Mouse (Mus musculus): ENCODE measurements around the gene Cdrt4.

The Cdrt4 gene

DNA sequence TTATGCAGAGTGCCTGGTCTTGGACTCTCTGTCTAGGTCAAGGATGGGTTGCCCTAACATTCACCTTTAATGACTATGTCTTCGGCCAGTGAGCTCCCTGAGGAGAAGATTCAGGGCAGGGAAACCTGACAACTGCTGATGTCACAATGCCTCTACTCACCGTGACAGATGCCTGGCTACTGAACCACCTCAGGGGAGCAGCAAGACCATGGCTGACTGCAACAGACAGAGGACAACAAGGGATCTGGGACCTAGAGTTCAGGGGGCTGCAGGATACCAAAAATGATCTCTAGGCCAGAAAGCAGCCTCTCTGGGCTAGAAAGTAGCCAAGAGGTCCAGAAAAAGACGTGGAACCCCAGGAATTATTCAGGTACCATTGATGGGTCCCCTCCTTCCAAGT, at the start of gene Cdrt4:
Gene Cdrt4, plus strand, starts transcription at position 182 of the 400 bp plus-strand sequence.
- no peak for DNase-seq (ENCODE audit: low read depth)

- DNase-seq (ENCODE audit: low read depth) = peak; percentile 75
Observed at GRCm38 (mm10) chr11:62901699-62902323, 49.2 kb upstream of the Cdrt4 start.

DNA sequence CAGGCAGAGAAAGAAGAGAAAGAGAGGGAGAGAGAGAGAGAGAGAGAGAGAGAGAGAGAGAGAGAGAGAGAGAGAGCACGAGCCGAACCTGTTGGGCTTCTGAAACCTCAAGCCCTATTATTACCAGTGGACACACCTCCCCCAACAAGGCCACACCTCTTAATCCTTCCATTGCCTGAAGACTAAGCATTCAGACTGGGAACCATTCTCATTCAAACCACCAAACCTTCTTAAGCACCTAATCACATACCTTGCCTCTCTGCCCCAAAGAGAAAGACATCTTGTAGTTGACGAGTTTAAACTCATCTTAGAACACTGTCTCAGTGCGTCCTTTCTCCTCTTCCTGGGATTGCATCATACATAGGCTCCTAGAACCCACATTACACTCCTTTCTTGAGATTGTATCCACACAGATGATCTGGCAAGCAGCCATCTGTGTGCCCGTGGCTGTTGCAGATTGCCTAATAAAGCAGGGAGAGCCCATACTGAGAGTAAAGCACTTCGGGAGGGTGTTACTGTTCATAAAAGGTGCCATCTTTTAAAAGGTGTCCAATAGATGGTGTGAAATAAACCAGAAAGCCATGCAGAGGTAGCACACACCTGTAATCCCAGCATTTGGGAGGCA, 47.0 kb upstream of the Cdrt4 start:
- no peak for DNase-seq (ENCODE audit: low read depth)

DNA sequence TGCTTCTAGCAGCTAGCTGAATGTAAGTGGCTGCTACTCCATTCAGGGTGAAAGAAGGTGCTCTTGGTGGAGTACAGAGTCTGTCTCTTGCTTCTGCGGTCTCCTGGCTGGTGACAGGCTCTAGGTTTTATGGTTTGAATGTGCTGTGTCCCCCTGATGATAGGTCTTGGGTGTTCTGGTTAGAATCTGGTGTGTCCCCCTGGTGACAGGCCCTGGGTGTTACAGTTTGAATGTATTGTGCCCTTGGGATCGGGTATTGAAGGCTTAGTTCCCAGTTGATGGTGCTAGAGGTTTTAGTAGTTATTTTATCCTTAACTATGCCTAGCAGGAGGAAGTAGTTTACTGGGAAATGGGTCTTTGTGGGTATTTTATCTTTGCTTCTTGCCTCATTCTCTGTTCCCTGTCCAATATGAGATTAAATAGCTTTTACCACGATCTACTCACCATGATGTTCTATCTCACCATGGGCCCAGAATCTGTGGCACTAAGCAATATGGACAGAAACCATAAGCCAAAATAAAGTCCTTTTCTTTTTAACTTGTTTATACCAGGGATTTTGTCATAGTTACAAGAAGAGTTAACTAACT, 41.2 kb upstream of the Cdrt4 start:
- DNase-seq (ENCODE audit: low read depth) = no peak

- DNase-seq (ENCODE audit: low read depth) = peak; percentile 88
Observed at GRCm38 (mm10) chr11:62911362-62911761, 39.6 kb upstream of the Cdrt4 start.

- DNase-seq (ENCODE audit: low read depth) = no peak
Observed at GRCm38 (mm10) chr11:62913141-62913540, 37.9 kb upstream of the Cdrt4 start.

GRCm38 (mm10) chr11:62914532-62914931, 36.5 kb upstream of the Cdrt4 start:
- DNase-seq (ENCODE audit: low read depth) = no peak

DNA sequence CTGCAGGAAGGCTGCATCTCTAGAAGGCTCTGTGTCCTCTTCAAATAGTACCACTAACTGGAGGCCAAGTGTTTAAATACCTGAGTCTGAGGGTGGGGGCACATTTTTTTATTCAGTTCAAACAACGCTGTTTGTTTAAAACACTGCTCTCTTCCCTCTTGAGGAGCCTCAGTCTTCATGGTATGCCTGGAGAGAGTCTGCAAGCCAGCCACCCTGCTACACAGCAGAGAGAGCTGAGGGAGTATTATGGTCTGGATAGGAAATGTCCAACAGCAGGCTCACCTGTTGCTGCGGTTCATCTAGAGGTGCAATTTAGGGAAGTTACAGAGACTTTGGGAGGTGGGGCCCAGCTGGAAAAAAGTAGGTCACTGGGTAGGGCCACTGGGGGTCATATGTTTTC, 35.5 kb upstream of the Cdrt4 start:
- DNase-seq (ENCODE audit: low read depth) = no peak

GRCm38 (mm10) chr11:62916765-62917164, 34.2 kb upstream of the Cdrt4 start:
- no peak for DNase-seq (ENCODE audit: low read depth)

- peak; percentile 75 for DNase-seq (ENCODE audit: low read depth)
Observed at GRCm38 (mm10) chr11:62919946-62920742, 30.8 kb upstream of the Cdrt4 start.

DNA sequence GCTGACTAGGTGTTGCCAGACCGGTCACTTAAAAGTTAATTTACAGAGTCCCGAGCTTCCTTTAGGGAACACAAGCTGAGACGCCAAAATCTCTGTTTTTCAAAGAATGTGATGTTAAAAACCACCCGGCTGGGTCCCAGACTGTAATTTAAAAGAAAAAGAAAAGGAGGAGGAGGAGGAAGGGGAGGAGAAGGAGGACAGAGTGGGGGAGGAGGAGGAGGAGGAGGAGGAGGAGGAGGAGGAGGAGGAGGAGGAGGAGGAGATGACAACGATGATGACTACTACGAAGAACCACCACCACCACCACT, 30.3 kb upstream of the Cdrt4 start:
- no peak for DNase-seq (ENCODE audit: low read depth)

DNA sequence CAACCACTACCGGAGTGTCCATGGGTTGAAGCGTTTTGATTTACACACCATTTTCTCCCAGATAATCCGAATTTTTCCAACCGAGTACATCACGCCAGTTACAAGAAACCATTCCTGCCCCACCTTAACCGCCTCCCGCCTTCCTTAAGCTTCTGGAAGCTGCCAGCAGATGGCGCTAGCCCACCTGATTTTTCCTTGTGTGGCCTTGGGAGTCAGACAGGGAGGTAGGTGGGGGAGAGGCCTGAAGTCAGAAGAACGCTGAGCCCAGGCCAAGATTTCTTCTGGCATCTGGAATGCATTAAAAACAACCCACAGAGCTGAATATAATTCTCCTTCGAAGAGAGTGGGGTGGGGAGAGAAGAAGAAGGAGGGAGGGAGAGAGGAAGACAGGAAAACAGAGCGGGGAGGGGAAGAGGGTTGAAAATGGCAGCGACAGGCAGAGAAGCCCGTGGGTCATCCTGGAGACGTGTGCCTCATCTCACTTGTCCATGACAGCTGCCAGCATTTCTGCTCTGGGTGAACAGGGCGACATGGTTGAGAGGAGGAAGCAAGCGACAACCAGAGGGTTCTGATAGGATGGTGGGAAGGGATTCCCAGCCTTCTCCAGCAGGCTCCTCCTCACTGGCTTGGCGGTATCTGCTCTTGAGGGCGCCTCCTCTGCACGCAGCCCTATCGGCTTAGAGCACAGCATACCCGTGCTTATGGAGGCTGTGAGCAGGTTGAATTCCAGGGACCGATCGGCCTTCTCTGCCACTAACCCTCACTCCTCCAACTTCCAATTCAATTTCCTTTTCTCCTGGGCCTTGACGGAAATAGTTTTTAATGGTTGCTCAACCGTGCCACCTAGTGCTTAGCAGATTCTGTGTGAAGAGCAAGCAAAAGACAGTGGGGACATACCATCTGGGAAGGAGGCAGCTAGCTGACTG, 29.7 kb upstream of the Cdrt4 start:
- peak; percentile 100 for DNase-seq (ENCODE audit: low read depth)

- DNase-seq (ENCODE audit: low read depth) = no peak
Observed at GRCm38 (mm10) chr11:62924091-62924761, 26.8 kb upstream of the Cdrt4 start.

- no peak for DNase-seq (ENCODE audit: low read depth)
Observed at GRCm38 (mm10) chr11:62929799-62930198, 21.2 kb upstream of the Cdrt4 start.

DNA sequence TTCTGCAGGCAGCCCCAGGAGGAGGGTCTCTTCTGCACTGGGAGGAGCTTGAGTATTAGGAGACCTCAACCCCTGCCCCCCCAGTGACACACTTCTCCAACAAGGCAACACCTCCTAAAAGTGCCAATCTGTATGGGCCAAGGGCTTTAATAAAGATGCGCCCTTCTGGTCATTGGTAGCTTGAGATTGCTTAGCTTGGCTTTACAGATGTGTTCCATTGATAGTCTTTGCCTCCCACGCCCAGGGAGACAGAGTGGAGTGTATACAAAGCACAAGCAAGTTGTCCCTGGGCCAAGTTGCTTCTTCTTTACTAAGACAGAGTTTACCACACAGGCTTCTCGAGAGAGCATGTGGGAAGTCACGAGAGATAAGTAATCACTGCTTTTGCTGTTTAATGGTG, 20.4 kb upstream of the Cdrt4 start:
- DNase-seq (ENCODE audit: low read depth) = no peak

DNA sequence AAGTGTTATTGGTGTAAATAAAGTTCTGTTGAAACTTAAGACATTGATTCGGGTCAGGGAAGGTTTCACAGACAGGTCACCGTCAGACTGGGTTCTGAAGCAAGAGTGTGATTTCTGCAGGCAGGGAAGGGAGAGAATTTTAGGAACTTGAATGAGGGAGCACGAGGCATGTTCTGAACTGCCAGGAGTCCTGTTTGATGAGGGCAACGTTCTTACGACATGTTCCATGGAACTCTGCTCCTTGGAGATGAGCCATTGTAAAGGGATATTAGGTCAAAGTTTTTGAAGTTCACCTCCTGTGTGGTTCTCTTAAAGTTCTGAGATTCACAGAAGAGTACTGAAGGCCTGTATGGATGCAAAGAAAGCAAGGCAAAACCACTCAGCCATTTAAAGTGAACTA, 19.9 kb upstream of the Cdrt4 start:
- no peak for DNase-seq (ENCODE audit: low read depth)

DNA sequence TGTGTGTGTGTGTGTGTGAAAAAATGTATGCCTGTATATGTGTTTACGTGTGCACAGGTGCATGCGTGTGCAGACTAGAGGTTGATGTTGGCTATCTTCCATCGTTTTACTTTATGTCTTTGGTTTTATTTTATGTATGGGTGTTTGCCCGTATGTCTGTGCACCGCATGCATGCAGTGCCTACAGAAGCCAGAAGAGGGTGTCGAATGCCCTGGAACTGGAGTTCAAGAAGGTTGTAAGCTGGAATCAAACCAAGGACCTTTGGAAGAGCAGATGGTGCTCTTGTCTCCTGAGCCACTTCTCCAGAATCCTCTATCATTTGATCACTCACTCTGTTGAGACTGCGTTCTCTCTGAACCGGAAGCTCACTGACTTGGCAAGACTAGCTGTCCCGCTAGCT, 17.9 kb upstream of the Cdrt4 start:
- DNase-seq (ENCODE audit: low read depth) = no peak

DNA sequence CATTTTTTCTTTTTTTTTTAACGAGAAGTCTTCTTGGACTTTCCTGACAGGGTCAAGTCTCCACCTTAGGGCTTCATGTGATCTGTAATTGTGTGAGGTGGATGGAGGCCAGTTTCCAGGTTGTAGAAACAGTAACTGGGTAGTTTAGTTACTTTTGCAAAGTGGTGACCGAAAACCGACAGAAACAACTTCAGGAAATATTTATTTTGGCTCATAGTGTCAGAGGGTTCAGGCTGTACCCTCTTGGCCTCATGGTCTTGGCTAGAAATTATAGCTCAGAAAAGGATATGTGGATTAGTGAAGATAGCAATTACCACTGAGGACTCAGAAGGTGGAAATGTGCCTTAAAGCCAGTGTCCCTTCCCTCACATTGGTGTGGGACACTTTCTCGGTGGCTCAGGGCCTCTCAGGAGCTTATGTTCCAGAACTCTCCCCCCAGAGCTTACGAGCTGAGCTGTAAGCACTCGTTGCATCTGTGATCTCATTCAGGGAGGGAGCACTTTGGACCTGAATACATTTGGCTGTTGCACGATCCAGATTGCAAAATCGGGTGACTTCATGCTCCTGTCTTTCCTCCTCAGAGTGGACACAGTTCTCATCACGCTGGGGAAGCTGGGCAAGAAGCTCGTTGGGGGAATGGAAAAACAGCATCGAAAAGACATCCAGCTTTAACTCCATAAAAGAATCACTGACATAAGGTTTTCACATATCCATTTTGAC, 16.0 kb upstream of the Cdrt4 start:
- no peak for DNase-seq (ENCODE audit: low read depth)

- no peak for DNase-seq (ENCODE audit: low read depth)
Observed at GRCm38 (mm10) chr11:62937986-62938385, 13.0 kb upstream of the Cdrt4 start.

DNA sequence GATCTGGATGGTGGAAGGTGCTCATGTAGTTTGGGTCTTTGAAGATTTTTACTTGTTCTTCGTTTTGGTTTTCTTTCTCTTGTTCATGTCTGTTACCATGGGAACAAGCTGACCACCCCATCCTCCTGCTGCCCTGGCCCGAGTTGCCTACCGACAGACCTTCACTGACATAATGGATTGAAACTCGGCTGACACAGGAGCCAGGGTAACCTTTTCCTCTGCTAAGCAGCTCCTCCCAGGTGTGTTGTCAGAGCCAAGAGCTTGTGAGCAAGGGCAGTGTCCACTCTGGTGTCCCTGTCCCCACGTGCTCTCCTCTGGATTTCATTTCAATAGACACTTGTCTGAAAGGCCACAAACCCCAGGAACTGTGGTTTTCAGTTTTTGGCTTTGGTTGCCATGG, 12.1 kb upstream of the Cdrt4 start:
- DNase-seq (ENCODE audit: low read depth) = no peak

GRCm38 (mm10) chr11:62940176-62940575, 10.8 kb upstream of the Cdrt4 start:
- no peak for DNase-seq (ENCODE audit: low read depth)
